Mouse (Mus musculus): ENCODE results near the gene Ccdc74a. TPM values are rescaled to one million over a fixed set of nuclear protein-coding genes. Genes with fewer than 3 reads are reported as not detected.
A peak's percentile ranks its signal among the peaks of the same experiment; 100 is the strongest.

Gene Ccdc74a
- total and polyA plus RNA-seq, 3 experiments, result 1.9 to 4.6 TPM; not detected in 1

DNA sequence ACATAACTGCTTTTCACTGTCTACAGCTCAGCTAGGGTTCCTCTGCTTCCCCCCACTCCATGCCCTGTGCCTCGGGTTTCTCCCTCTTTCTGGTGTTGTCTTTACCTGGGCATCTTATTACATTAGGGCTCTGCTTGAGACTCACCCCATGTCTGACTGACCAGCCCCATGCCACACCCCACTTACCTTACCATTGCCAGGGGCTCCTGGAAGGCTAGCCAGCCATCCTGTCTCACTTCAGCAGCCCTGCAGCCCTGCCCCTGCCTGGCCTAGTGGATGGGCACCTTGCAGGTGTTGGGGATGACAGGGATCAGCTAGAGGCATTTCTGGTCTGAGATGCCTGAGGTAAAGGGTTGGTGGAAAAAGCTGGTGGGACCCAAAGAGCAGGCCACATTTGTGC lies 886 bp downstream of the Ccdc74a start:
- Histone ChIP-seq H3K9me3 (replicated peaks; ENCODE audit: insufficient read depth, low read length) (no peaks in the 10 kb centered on the region), H3K4me1 (ENCODE audit: control insufficient read depth in 1 of 2, insufficient read depth in 2 of 2, low read length in 2 of 2) (peaks cover 0 to 10% of the 10 kb centered on the region in 2 experiments; a peak in 2 of 4 replicates), H3K27ac (ENCODE audit: control insufficient read depth, low read depth, low read length) (no peak overlapping the region), H3K79me2 (ENCODE audit: control insufficient read depth, insufficient read depth, low read length, poor library complexity) (peaks cover 2% of the 10 kb centered on the region; the same call in 1 of the 2 replicates), H3K4me3 (ENCODE audit: control insufficient read depth in 1 of 2, insufficient read depth in 1 of 2, low read depth in 2 of 2, low read length in 2 of 2) (no peak overlapping the region), H3K27me3 (ENCODE audit: control insufficient read depth in 1 of 2, insufficient read depth in 2 of 2, low read length in 2 of 2) (no peaks in the 10 kb centered on the region), H3K36me3 (ENCODE audit: control insufficient read depth in 1 of 2, insufficient read depth in 2 of 2, low read length in 2 of 2) (peaks cover 1 to 6% of the 10 kb centered on the region in 2 experiments; a peak in 2 of 4 replicates), H3K9ac (ENCODE audit: control insufficient read depth, low read depth, low read length, poor library complexity, severe bottlenecking) (no peak overlapping the region)
- no peak for DNase-seq (ENCODE audit: low read depth, low spot score)
- TF ChIP-seq KAT2A (conservative IDR thresholded peaks at IDR 0.05; ENCODE audit: low read depth, low read length) (no peak), MYB (IDR thresholded peaks at IDR 0.05; ENCODE audit: low read depth, low read length) (no peak), MAX (IDR thresholded peaks at IDR 0.05; ENCODE audit: low read length) (no peak), USF1 (IDR thresholded peaks at IDR 0.05; ENCODE audit: low read depth, low read length) (no peak), ETS1 (IDR thresholded peaks at IDR 0.05; ENCODE audit: low read depth, low read length) (no peak), ZMIZ1 (IDR thresholded peaks at IDR 0.05; ENCODE audit: low read depth, low read length) (no peak), TBP (IDR thresholded peaks at IDR 0.05; ENCODE audit: low read depth, low read length) (no peak), TAL1 (IDR thresholded peaks at IDR 0.05; ENCODE audit: low read length) (no peak)

DNA sequence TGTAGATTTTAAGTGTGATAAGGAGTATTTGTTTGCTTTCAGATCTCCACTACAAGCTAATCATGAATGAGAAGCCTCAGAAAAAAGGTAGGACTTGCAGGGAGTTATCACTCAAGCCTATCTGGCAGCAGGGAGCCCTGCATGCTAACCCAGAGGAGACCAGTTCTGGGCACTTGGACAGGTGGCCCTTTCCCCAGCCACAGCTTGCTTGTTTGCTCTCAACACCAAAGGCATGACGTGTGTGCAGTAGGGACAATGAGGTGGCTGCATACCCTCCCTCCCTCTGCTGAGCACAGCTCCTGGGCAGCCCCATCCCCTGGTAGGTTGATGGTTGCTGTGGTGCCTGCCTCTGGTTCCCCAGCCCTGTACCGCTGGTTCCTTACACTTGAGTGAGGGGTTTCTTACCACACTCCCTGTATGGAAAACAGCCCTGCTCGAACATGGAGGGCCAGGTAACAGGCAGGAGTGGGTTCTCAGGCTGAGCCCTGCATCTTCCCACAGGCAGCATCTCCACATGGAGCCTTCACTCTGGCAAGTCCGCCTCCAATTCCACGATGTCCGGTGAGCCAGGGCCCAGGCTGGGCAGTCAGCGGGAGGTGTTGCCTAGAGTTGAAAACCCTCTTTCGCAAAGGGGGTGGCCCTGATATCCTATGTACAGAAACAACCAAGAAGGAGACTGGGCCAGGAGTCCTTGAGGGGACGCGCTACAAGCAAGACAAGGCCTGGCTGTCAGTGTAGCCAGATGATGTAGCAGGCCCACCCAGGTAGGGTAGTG lies 1.5 kb downstream of the Ccdc74a start:
- no peak for DNase-seq (ENCODE audit: low read depth, low spot score)
- TF ChIP-seq GABPA (IDR thresholded peaks at IDR 0.05; ENCODE audit: low read depth, low read length) (no peak), GATA1 (IDR thresholded peaks at IDR 0.05; ENCODE audit: low read depth, low read length) (peak; percentile 12; the same call in 1 of the 2 replicates)
- H3K9ac ChIP-seq (ENCODE audit: control insufficient read depth, low read depth, low read length, poor library complexity, severe bottlenecking), result no peak overlapping the region
- no peak overlapping the region for H3K4me3 ChIP-seq (ENCODE audit: control insufficient read depth in 1 of 2, insufficient read depth in 1 of 2, low read depth in 2 of 2, low read length in 2 of 2)
- no peaks in the 10 kb centered on the region for H3K27me3 ChIP-seq (ENCODE audit: control insufficient read depth in 1 of 2, insufficient read depth in 2 of 2, low read length in 2 of 2)
- H3K4me1 ChIP-seq (ENCODE audit: control insufficient read depth in 1 of 2, insufficient read depth in 2 of 2, low read length in 2 of 2), result peaks cover 0 to 10% of the 10 kb centered on the region in 2 experiments; a peak in 2 of 4 replicates
- peaks cover 3 to 6% of the 10 kb centered on the region in 2 experiments; a peak in 2 of 4 replicates for H3K36me3 ChIP-seq (ENCODE audit: control insufficient read depth in 1 of 2, insufficient read depth in 2 of 2, low read length in 2 of 2)
- H3K79me2 ChIP-seq (ENCODE audit: control insufficient read depth, insufficient read depth, low read length, poor library complexity), result peaks cover 2% of the 10 kb centered on the region; the same call in 1 of the 2 replicates
- no peak overlapping the region for H3K27ac ChIP-seq (ENCODE audit: control insufficient read depth, low read depth, low read length)
- H3K9me3 ChIP-seq (replicated peaks; ENCODE audit: insufficient read depth, low read length), result no peaks in the 10 kb centered on the region

- no peak overlapping the region for H3K4me3 ChIP-seq (ENCODE audit: control insufficient read depth in 1 of 2, insufficient read depth in 1 of 2, low read depth in 2 of 2, low read length in 2 of 2)
- H3K9me3 ChIP-seq (replicated peaks; ENCODE audit: insufficient read depth, low read length), result no peaks in the 10 kb centered on the region
- DNase-seq (ENCODE audit: low read depth, low spot score), result no peak
- TF ChIP-seq ZNF384 (IDR thresholded peaks at IDR 0.05; ENCODE audit: low read depth, low read length), result no peak
- no peak for TF ChIP-seq CHD1 (IDR thresholded peaks at IDR 0.05; ENCODE audit: low read depth, low read length)
- no peak for TF ChIP-seq MEF2A (IDR thresholded peaks at IDR 0.05; ENCODE audit: extremely low read depth, insufficient replicate concordance, low read depth, low read length, poor library complexity, severe bottlenecking)
- TF ChIP-seq MAZ (IDR thresholded peaks at IDR 0.05; ENCODE audit: low read depth, low read length), result no peak
- TF ChIP-seq MAX (IDR thresholded peaks at IDR 0.05; ENCODE audit: low read length), result no peak
- TF ChIP-seq GABPA (IDR thresholded peaks at IDR 0.05; ENCODE audit: low read depth, low read length), result no peak
- no peaks in the 10 kb centered on the region for H3K27me3 ChIP-seq (ENCODE audit: control insufficient read depth in 1 of 2, insufficient read depth in 2 of 2, low read length in 2 of 2)
- peaks cover 0 to 3% of the 10 kb centered on the region in 2 experiments; a peak in 1 of 4 replicates for H3K36me3 ChIP-seq (ENCODE audit: control insufficient read depth in 1 of 2, insufficient read depth in 2 of 2, low read length in 2 of 2)
- H3K79me2 ChIP-seq (ENCODE audit: control insufficient read depth, insufficient read depth, low read length, poor library complexity), result peaks cover 2% of the 10 kb centered on the region; the same call in 1 of the 2 replicates
- peaks cover 0 to 4% of the 10 kb centered on the region in 2 experiments; a peak in 2 of 4 replicates for H3K4me1 ChIP-seq (ENCODE audit: control insufficient read depth in 1 of 2, insufficient read depth in 2 of 2, low read length in 2 of 2)
- H3K27ac ChIP-seq (ENCODE audit: control insufficient read depth, low read depth, low read length), result no peak overlapping the region
- no peak overlapping the region for H3K9ac ChIP-seq (ENCODE audit: control insufficient read depth, low read depth, low read length, poor library complexity, severe bottlenecking)
These were observed 3.8 kb downstream of the Ccdc74a start for GRCm38 (mm10) chr16:17649925-17650605.
